Mouse (Mus musculus) kidney, postnatal 14 days (tissue): ENCODE measurements around the gene Dppa3.

Experiments
- DNase-seq: peaks from one replicate; pipeline ENCODE4 v3.0.0; 2022; ENCODE audit warnings: mixed read lengths

The Dppa3 gene

GRCm38 (mm10) chr6:122626110-122626509 is at the start of gene Dppa3:
TSS of gene Dppa3 (plus strand) at chr6:122626410.
- no peak for DNase-seq

DNA sequence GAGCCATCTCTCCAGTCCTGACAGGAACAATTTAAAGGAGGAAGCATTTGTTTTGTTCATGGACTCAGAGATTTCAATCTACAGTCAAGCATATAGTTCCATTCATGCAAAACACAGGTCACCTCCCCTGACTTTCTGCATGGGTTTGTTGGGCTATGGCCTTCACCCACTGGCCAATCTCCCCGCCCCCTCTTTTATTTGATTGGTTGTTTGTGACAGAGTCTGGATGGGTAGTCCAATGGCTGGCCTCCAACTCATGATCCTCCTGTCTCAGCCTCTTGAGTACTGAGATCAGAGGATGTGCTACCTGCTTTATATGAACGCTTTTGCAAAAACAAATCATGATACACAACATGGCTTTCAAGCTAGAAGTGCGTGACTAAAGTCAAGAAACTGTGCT is 49.2 kb upstream of the Dppa3 start:
- DNase-seq, result no peak

DNA sequence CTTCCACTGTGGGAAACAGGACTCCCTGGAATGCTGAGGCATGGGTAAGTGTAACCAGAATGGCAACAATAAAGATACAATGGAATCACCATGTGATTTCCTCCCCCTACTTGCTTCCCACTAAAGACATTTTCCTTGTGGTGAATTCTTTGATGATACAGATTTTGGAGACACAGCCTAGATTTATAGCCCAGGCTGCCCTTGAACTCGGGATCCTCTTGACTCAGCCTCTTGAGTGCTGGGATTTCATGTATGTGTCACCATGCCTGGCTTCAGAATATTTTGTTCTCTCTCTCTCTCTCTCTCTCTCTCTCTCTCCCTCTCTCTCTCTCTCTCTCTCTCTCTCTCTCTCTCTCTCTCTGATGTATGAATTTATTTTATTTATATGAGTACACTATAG is 47.1 kb upstream of the Dppa3 start:
- no peak for DNase-seq

GRCm38 (mm10) chr6:122591027-122591758 is 35.0 kb upstream of the Dppa3 start:
- DNase-seq, result no peak

- DNase-seq, result no peak
These were observed 33.3 kb upstream of the Dppa3 start for GRCm38 (mm10) chr6:122592905-122593304.

DNA sequence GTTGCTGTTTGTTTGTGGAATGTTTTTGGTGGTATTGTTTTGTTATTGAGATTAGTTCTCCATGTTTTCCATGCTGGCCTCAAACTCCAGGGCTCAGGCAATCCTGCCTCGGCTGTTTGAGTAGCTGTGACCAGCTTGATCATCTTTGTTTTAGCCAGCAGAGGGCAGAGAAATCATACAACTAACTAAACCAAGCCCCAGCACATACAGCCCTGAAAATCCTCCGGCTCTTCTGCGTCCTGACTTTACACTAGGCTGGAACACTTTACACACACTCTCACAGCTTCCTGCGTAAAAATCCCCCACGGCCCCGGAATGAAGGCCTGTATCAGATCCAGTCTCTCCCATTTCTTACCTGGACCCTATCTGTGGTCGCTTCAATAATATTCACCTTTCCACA is 30.6 kb upstream of the Dppa3 start:
- DNase-seq, result peak; percentile 61

DNA sequence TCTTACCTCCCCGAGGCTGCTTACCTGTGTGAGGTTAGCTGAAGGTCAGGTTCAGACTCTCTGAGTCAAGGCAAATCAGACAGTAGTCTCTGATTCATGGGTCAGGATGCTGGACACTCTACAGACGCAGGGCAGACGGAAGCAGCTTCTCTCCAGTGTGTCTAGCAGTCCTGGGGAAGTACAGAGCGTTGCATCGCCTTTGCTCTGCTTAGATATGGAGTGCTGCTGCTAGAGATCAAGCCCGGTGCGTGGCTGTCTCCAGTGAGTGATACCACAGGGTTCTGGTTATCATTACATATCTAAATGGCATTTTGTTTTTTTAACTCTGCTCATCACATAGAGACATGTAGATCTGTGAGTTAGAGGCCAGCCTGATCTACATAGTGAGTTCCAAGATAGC is 29.6 kb upstream of the Dppa3 start:
- DNase-seq, result no peak

DNA sequence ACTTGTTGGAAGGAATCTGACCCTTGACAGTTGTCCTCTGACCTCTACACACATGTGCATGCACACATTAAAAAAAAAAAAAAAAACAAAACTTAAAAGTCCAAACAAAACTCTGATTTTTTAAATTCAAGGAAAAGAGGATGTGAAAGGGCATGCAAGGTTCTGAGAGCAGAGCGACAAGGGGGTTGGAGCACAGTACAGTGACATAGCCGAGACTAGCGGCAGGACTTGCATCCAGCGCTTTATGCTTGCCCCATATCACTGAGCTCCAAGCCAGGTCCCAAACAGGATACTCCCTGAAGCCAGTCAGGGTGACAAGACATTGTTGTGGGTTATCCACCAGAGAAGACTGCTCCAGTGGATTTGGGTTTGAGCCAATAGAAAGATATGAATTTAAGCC is 28.2 kb upstream of the Dppa3 start:
- no peak for DNase-seq

- no peak for DNase-seq
These were observed 27.8 kb upstream of the Dppa3 start for GRCm38 (mm10) chr6:122598436-122598835.

GRCm38 (mm10) chr6:122599054-122599737 is 27.0 kb upstream of the Dppa3 start:
- no peak for DNase-seq

- DNase-seq, result no peak
These were observed 26.1 kb upstream of the Dppa3 start for GRCm38 (mm10) chr6:122600066-122600646.

- no peak for DNase-seq
These were observed 25.2 kb upstream of the Dppa3 start for GRCm38 (mm10) chr6:122601031-122601430.

DNA sequence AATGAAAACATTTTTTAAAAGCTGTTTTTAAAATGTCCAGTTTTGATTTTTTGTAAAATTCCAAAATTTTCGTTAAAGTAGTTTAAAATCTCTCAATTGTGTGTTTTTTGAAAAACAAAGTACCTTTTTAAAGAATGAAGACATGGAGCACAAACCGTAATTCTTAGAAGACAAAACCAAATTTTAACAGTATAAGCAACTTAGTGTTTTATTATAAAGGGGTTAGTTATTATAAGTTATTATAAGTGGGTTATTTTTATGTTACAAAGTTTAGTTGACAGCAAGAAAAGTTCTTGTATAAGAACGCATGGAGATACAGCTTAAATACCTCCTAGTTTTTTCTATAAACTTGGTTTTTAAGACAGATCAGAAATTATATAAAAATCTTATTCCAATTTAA is 24.6 kb upstream of the Dppa3 start:
- DNase-seq, result no peak

GRCm38 (mm10) chr6:122602242-122602991 is 23.8 kb upstream of the Dppa3 start, which contains the start of gene Apobec1:
TSS of gene Apobec1 (minus strand) at chr6:122602444.
- peak; percentile 84 for DNase-seq

DNA sequence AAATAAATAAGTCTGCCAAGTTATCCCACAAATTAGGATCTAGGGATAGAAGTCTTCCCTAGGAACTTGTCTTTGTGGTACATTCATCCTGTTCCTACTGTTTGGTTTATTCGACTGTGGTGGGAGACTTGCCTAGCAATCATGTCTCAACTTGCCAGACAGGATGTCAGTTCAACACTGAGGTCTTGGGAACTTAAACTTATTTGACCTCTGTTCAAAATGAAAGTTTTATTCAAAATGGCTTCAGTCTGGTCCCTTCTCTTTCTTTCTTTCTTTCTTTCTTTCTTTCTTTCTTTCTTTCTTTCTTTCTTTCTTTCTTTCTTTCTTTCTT is 23.3 kb upstream of the Dppa3 start:
- no peak for DNase-seq

- no peak for DNase-seq
These were observed 21.9 kb upstream of the Dppa3 start for GRCm38 (mm10) chr6:122604260-122604659.

GRCm38 (mm10) chr6:122605483-122605882 is 20.7 kb upstream of the Dppa3 start:
- DNase-seq, result no peak

DNA sequence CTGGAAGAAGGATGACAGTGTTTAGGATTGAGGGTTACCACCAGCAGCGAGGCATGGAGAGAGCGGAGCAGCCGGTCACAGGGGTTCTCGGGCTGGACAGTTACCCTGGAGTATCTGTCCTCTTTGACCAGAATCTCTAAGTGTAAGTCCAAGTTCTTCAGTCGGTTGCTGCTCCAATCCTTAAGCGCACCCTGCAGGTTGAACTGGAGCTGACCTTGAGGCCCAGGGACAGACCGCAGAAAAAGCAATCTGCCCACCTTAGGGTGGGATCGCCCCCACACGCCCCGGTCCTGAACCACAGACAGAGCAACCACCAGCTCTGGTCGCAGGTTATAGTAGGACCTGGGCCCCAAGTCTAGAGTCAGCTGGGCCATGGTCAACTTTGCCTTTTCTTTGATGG is 19.5 kb upstream of the Dppa3 start:
- no peak for DNase-seq

DNA sequence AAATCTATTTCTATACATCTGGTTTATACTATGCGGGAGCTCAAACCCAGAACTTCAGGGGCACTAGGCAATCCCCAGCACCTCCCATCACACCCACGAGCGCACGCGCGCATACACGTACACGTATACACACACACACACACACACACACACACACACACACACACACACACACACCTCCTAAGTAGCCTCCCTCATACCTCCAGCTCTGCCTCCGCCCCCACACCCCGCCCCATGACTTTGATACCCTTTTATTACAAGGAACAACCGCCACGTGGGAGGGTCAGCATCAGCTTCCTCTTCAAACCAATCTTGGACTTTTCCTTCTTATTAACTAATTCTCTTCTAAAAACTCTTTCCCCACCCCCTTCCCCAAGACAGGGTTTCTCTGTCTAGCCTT is 18.5 kb upstream of the Dppa3 start:
- DNase-seq, result no peak

- DNase-seq, result no peak
These were observed 17.5 kb upstream of the Dppa3 start for GRCm38 (mm10) chr6:122608434-122609376.

- no peak for DNase-seq
These were observed 16.9 kb upstream of the Dppa3 start for GRCm38 (mm10) chr6:122609377-122609728.

- no peak for DNase-seq
These were observed 16.4 kb upstream of the Dppa3 start, which contains the start of gene Gdf3 for GRCm38 (mm10) chr6:122609771-122610170. TSS of gene Gdf3 (minus strand) at chr6:122610087.
